Mouse (Mus musculus) left cerebral cortex, adult 8-10 months (tissue): ENCODE results near the gene Olfr248. TPM values are rescaled to one million over a fixed set of nuclear protein-coding genes. Genes with fewer than 3 reads are reported as not detected.
"Not testable (repeated sequence)": the region's sequence is repeated elsewhere in the genome, so short reads cannot be mapped to it uniquely, and the experiment has no call there.

ENCODE experiments used
- DNase-seq, 2 experiments: peaks; one replicate each; pipeline ENCODE4 v3.0.0; 2022; ENCODE audit warnings: low spot score in 2 of 2
- total RNA-seq, 4 experiments: library from RNA; stranded (reverse); gene quantifications; 2 replicates each; pipeline ENCODE4 v1.2.4; 2022

The Olfr248 gene
- total RNA-seq = not detected

GRCm38 (mm10) chr1:174390746-174391145, at the start of gene Olfr248:
Gene Olfr248 (plus strand): TSS chr1:174391046.
- no peak for DNase-seq

GRCm38 (mm10) chr1:174353636-174354035, 37.2 kb upstream of the Olfr248 start:
- not testable (repeated sequence) for DNase-seq

- no peak for DNase-seq
Observed at GRCm38 (mm10) chr1:174354640-174355039, 36.2 kb upstream of the Olfr248 start.

- no peak for DNase-seq
Observed at GRCm38 (mm10) chr1:174364882-174365451, 25.9 kb upstream of the Olfr248 start, which contains the start of gene Olfr417. Gene Olfr417 (plus strand): TSS chr1:174365122.

DNA sequence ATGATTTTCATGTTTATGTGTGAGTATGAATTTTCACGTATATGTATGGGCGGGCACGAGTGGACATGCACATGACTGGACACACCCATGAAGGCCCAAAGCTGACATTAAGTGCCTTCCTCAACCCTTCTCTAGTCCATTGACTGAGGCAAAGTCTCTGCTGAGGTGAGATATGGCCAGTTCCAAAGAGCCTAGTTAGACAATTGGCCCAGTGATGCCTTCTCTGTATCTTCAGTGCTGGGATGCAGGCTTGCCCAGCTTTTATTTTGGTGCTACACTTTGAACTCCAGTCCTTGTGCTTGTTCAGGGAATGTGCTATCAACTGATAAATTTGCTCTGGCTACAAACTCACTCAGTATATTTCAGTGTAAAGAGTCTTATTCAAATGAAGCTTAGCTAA, 17.0 kb upstream of the Olfr248 start:
- DNase-seq = no peak

- no peak for DNase-seq
Observed at GRCm38 (mm10) chr1:174422959-174423358, 32.1 kb downstream of the Olfr248 start.

- no peak for DNase-seq
Observed at GRCm38 (mm10) chr1:174423764-174424163, 32.9 kb downstream of the Olfr248 start, which contains the start of gene Olfr414. Gene Olfr414 (plus strand): TSS chr1:174424064.

DNA sequence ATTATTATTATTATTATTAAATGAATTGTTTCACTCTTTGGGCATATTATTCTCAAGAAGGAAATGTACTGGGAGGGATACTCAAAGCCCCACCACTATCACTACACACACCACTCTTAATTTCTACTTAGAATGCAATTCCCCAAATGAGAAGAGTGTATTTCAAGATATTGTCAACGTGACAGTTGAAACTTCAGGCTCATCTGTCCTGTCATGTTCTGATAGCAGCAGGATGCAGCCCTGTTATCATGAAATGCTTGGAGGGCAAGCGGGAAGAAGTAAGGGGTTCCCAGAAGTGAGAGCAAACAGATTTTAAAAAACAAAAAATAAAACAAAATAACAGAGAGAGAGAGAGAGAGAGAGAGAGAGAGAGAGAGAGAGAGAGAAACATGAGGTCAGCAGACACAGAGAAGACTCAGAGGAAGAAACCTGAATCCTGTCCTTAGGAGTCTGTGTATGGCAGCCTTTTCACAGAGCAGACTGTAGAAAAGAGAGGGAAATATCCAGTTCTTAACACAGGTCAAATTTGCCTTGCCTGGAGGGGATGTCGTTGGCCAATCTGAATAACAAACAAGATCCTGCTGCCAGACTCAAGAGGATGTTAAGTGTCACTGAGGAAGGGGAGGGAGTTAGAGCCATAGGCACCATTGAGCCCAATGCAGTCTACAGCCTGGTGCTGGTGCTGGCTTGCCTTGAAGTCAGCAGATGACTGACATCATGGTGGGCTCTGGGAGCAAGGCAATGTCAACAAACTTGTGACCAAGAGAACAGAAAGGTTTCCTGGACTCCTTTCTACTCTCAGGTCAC, 35.5 kb downstream of the Olfr248 start:
- DNase-seq = no peak

DNA sequence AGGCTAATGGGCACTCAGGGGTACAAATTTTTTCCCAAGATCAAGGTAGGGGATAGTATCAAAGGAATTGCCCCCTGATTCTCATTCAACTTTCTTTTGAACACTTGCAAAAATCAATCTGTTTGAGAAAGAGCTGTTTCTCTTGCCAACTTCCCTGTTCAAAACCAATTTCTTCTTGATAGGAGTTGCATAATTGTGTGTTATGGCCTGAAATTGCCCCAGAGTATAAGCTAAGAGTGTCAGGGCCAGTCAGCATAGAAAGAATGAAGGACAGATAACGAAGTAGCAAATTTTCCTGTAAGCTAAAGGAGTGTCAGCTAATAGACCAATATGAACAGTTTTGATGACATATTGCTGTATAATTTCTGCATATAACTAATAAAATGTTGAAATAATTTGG, 36.6 kb downstream of the Olfr248 start:
- no peak for DNase-seq

GRCm38 (mm10) chr1:174428407-174428806, 37.6 kb downstream of the Olfr248 start:
- DNase-seq = no peak

- no peak for DNase-seq
Observed at GRCm38 (mm10) chr1:174434121-174434520, 43.3 kb downstream of the Olfr248 start.

Other genes with a start within 250 kb of the Olfr248 start
- not detected for gene Olfr420, start 235.4 kb upstream of the Olfr248 start, total RNA-seq
- under 1 TPM in 2 of 4 experiments, not detected in 2; 0.05 to 0.06 TPM for gene Spta1, start 218.3 kb upstream of the Olfr248 start, total RNA-seq
- not detected for gene Olfr419, start 139.0 kb upstream of the Olfr248 start, total RNA-seq
- not detected for gene Mptx1, start 60.5 kb upstream of the Olfr248 start, total RNA-seq
- gene Olfr417, start 25.9 kb upstream of the Olfr248 start, total RNA-seq = not detected
- not detected for gene Olfr414, start 33.0 kb downstream of the Olfr248 start, total RNA-seq
- not detected for gene Olfr220, start 51.0 kb downstream of the Olfr248 start, total RNA-seq
- 100 to 1,000 TPM in 1 of 4 experiments, 10 to 100 TPM in 3; 68.5 to 101 (median 83.6) TPM for gene Fmn2, start 110.8 kb downstream of the Olfr248 start, total RNA-seq